Mouse (Mus musculus): Measurements from ENCODE around the gene Kcnip4.

Kcnip4 gene

DNA sequence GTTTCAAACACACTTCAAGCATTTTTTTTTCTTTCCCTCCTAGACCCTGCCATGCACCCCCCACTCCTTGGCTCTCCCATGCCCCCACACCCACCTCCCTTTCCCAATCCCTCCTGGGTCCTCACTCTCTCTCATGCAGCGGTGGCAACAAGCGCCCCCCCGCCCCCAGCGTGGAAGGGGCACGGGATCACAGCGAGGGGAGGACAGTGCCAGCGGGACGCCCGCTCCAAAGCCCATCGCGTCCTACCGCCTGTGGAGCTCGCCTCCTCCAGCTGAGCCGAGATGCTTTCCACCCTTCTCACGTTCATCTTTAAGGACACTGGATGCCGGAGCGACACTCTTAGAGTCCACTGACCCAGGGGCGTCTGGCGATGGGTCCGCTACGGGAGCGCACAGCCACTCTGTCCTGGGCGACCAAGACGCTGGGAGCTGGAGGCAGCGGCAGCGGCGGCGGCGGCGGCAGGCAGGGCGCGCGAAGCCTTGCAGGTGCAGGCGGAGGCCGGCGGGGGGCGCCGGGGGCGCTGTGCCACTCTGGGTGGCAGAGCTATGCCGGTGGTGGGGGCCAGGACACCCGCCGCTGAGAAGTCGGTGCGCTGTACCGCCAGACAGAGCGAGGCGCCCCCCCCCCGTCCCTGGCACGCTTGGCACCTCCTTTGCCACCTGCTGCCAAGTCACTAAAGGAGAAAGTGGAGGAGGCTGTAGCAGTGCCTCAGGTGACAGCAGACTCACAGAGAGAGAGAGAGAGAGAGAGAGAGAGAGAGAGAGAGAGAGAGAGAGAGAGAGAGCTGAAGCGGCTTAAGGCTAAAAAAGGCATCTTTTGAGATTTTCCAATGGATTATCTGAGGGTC is at the start of gene Kcnip4:
Gene Kcnip4, minus strand, starts transcription at position 514 of the 848 bp plus-strand sequence.
- DNase-seq (ENCODE audit: low spot score in 2 of 2), result peak in 1 of 2 experiments; percentile 19

- DNase-seq (ENCODE audit: low spot score in 2 of 2), result no peak
These were observed 47.2 kb upstream of the Kcnip4 start for GRCm38 (mm10) chr5:49571876-49572275.

DNA sequence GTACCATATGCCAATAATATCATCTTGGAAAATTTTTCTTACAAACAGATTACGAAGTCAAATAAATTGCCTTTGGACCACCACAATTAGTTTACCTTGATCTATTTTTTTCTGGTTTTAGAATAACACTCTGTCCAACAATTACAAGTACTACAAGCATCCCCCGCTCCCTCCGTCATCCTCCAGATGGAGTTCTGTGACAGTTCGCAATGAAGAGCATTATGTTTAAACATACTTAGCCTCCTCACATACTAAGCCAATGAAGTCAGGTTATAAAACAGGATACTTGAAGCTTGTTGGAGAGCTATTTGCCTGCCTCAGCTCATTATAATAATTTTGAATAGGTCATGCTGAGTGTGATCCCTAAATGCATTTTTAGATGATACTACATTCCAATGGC is 39.0 kb upstream of the Kcnip4 start:
- DNase-seq (ENCODE audit: low spot score in 2 of 2), result no peak

- no peak for DNase-seq (ENCODE audit: low spot score in 2 of 2)
These were observed 32.7 kb upstream of the Kcnip4 start for GRCm38 (mm10) chr5:49557436-49557835.

DNA sequence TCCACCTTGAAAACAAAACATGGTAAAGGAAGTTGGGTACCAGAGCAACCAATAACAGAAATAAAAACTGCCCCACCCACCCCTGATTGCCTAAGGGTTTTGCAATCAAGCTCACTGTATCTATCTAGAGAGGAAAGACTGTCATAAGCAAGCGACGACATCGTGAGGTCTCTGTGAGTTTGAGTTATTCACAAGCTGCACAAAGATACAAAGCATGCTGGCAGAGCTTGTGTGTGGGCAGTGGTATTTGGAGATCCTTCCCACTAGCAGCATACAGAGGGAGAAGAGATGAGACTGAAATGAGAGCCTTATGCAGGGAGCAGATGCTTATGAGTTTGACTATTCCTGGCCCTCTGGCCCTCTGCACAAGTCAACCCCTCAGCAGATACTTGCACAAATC is 23.2 kb upstream of the Kcnip4 start:
- DNase-seq (ENCODE audit: low spot score in 2 of 2), result no peak

DNA sequence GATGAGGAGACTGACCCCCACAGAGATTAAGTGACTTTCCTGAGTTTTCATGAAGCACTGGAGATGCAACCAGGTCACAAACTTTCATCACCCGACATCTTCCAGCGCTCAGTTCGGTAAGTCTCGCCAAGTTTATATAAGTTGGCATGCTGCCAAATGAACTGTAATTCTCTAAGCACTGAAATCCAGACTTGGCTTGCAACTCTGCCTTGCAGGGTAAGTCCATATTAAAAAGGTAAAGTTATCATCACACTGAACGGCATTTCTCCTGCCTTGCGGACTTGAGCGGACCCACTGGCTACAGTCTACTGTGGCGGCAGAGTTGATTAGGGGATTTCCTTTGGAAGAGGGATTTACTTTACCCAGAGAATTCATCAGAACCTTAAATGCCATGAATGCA is 4.7 kb upstream of the Kcnip4 start:
- no peak for DNase-seq (ENCODE audit: low spot score in 2 of 2)

DNA sequence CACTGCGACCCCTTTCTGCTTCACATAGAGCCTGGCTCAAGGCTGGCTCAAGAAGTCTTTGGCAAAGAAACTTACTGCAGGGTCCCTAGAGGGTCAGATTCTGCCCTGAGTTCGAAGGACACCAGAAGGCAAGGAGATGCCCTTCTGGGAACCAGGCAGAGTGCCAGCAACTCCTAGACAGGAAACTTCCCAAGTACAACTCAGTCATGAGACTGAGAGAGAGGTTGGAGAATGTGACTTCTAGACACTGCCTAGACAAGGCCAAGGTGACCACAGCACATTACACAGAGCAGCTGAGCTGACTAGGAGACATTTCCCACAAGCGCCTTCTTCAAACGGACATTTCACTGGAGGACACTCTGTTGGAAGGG is 520 bp upstream of the Kcnip4 start:
- DNase-seq (ENCODE audit: low spot score in 2 of 2), result no peak

- DNase-seq (ENCODE audit: low spot score in 2 of 2), result no peak
These were observed 712 bp downstream of the Kcnip4 start for GRCm38 (mm10) chr5:49523997-49524393.

GRCm38 (mm10) chr5:49522986-49523385 is 1.7 kb downstream of the Kcnip4 start:
- no peak for DNase-seq (ENCODE audit: low spot score in 2 of 2)

GRCm38 (mm10) chr5:49498743-49499142 is 26.0 kb downstream of the Kcnip4 start:
- DNase-seq (ENCODE audit: low spot score in 2 of 2), result no peak

DNA sequence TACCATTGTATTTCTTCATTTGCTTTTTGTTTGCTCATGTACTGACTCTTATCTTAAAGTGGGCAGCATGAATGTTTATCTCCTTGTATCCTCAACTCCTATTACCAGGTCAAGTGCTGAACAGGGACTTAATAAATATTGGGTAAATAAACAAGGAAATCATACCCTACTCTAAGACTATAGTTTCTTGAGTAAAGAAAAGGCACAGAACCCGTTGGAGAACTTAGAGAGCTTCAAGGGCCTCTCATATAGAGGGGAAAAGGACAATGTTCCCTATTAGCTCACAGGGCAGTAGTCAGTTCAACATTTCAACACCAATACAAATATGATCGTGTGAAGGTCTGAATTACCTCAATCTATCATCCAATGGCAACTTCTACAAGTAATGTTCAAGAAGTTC is 37.4 kb downstream of the Kcnip4 start:
- no peak for DNase-seq (ENCODE audit: low spot score in 2 of 2)

DNA sequence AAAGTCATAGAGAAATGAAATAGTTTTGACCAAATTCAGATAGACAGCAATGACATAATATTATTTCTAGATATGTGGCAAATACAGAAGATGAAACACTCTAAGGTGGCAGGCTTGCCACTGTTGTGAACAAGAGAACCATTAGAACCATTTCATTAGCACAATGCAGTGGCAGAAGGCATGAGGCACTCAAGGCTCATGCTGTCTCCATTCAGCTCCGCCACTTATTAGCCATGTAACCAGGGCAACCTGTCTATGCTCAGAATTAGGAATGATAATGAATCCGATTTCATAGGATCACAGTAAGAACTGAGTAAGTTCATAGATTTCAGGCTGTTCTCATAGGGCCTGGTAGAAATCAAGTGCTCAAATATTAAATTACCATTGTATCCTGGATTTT is 54.0 kb downstream of the Kcnip4 start:
- DNase-seq (ENCODE audit: low spot score in 2 of 2), result no peak

DNA sequence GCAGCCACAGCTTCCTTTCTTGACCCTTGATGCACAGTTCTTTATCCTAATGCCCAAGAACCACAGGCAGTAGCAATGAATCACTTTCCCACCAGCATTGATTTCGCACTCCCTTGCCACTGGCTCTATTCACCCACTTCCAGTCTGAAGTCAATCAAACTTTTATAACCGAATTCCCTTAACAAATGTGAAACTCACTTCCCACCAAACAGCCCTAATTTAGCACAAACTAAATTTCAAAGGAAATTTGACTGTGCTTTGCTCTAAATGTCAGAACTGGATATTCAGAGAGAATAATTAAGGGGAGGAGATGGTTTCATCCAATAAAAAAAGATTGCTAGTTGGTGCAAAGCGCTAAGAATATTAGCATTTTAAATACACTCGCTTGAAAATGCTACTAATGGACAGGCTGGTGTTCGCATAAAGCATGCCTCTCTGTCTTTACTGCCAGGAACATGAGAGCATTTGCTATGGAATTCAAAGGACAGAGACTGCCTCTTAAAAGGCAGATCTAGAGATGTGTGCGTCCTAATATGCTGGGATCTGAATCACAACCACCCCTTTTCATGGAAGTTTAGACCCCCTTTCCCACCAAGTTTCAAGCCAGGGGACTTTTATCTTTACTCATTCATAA is 63.9 kb downstream of the Kcnip4 start:
- no peak for DNase-seq (ENCODE audit: low spot score in 2 of 2)

DNA sequence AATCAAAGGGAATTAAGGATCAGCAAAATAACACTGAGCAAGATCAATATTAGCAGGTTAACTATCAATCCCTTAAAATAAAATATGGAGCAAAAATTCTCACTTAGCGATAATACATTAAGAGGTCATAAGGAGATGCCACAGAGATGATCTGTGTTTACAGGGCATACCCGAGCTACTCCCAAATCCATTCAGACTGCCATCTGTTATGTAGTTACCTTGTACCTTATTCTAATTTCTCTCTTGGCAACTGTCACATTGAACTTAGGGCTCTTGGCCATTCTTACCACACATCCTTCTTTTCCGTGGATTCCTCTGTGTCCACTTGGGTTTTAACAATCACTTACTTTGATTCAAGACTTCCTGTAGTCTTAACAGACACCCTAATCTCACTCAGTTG is 71.6 kb downstream of the Kcnip4 start:
- no peak for DNase-seq (ENCODE audit: low spot score in 2 of 2)

DNA sequence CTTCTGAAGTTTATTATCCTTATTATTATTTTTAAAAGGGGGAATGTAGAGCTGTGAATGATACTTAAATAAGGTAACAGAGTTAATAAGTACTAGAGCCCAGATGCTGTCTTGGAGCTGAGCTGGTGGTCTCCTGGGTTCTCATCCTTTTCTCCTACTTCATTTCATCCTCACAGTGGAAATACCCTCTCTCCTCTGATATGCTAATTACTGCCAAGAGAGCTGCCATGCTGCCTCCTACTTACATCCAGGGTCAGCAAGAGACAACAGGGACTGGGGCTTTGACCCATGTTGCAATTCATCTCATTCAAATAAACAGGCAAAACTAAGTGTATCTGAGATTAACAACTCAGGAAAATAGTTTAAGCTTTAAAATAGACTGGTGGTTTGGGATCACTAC is 73.4 kb downstream of the Kcnip4 start:
- DNase-seq (ENCODE audit: low spot score in 2 of 2), result no peak

GRCm38 (mm10) chr5:49450876-49451275 is 73.8 kb downstream of the Kcnip4 start:
- DNase-seq (ENCODE audit: low spot score in 2 of 2), result no peak

GRCm38 (mm10) chr5:49437236-49437635 is 87.5 kb downstream of the Kcnip4 start:
- no peak for DNase-seq (ENCODE audit: low spot score in 2 of 2)

DNA sequence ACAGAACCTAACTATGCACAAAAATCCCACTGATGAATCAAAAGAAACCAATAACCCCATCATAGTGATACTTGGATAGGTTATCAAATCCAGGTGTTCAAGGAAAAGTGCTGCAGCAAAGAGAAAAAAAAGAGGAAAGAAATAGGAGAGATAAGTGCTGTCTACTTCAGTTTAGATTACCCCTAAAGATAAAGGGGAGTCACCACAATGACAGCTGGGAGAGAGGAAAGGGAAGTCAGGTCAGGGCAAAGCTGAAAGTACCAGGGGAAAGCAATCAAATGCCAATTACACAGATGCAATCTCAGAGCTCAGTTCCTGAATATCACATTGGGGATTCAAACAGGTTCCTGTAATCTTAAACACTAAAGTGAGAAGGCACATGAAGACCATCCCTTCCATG is 97.0 kb downstream of the Kcnip4 start:
- DNase-seq (ENCODE audit: low spot score in 2 of 2), result no peak

DNA sequence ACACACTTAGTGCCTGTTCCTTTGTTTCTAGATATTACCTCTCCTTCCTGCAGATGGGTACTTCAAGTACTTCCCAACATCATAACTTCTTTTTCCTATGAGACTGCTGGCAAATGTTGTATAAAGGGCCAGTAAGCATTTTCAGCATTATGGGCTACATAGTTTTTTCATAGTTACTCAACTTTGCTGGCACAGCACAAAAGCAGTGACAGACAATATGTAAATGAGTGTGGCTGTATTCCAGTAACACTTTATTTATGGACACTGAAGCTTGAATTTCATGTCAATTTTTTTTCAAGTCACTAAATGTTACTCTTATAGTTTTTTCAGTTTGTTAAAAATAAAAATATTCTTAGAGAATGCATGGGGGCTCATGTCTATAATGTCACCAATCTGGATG is 105.0 kb downstream of the Kcnip4 start:
- no peak for DNase-seq (ENCODE audit: low spot score in 2 of 2)

DNA sequence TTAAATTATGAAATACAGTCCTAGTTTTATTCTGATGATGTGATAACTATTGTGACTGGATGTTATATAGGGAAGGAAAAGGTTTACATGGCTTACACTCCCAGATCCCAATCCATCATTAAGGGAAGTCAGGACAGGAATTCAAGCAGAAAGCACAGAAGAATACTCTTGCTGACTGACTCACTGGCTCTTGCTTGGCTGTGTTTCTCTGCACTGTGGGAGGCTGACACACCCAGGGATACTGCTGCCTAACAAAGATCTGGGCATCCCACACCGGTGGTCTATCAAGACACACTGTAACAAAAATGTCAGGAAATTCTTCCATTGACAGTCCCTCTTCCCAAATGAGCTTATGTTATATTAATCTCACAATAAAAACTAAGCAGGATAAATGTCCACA is 116.4 kb downstream of the Kcnip4 start:
- DNase-seq (ENCODE audit: low spot score in 2 of 2), result no peak

DNA sequence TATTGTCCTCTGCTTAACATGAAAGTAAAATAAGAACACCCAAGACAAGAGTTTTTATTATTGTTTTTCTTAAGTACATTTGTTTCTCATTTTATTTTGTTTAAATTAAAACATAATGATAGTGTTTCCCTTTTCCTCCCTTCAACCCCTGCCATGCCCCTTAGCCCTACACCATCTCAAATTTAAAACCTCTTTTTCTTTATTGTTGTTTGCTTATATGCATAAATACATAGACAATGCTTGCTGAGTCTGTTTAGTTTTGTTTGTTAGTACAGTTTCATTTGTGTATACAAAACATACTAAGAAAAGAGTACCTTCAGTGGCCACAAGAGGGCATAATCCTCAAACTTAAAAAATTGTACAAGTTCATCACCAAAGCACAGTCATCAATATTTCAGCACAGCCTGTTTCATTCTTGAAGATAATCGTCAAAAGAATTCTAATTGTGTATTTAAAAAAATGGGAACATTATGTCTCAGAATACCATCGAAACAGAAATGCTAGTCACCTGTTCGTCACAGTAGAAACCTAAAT is 154.1 kb downstream of the Kcnip4 start:
- DNase-seq (ENCODE audit: low spot score in 2 of 2), result no peak

DNA sequence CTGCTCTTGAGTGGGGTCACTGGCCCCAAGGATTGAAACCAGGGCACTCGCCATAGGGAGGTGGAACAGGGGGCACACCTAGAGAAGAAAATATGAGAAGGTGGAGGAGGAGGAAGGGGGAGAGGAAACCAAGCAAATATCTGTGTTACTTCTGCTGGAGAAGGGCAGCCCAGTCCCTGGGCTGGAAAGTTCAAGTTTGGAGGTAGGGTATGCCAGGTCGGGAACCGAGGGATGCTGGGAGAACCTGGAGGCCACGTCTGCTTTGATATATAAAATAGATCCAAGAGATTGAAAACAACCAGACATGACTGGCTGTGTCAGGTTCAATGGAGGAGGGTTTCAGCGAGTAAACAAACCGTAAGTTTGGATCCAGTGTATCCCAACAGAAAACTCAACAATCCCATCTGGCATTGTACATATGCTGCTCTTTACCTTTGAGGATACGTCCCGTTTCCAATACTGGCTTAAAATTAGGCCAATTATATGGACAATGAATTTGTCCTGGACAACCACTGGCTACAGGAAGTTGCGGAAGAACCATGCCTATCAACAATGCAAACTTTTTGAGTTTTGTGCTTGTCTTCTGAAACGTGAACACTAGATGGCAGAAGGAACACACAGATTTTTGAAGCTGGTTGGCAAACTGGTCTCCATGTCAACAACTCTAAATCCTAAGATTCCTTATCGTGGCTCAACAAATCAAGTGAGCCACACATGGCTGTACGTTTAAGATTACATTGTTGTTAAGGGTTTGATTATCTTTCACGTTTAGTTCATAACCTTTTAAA is 155.9 kb downstream of the Kcnip4 start:
- DNase-seq (ENCODE audit: low spot score in 2 of 2), result no peak
